Mouse (Mus musculus) heart, embryonic 16.5 days (tissue): ENCODE results near the gene Camk2d. TPM values are rescaled to one million over a fixed set of nuclear protein-coding genes. Genes with fewer than 3 reads are reported as not detected.

ENCODE experiments used
- ATAC-seq: fragments of 200-750 bp; cut with Nextera tagmentation; replicated peaks from 2 replicates; pipeline ENCODE4 v1.8.0; 2017; ENCODE audit warnings: moderate number of reproducible peaks; ENCODE audit not compliant: insufficient read depth, low FRiP score; ENCODE audit errors: extremely low read depth
- H3K27ac ChIP-seq: fragments of 300-500 bp; sonication (generic); 2 replicates; pipeline ENCODE4 v1.5.1; 2014; ENCODE audit warnings: mild to moderate bottlenecking, low read length, control low read depth, moderate library complexity
- H3K27me3 ChIP-seq: fragments of 300-500 bp; sonication (generic); 2 replicates; pipeline ENCODE4 v1.6.1; 2014; ENCODE audit warnings: low read length, mixed read lengths; ENCODE audit not compliant: control insufficient read depth, insufficient read depth
- H3K36me3 ChIP-seq: fragments of 300-500 bp; sonication (generic); 2 replicates; pipeline ENCODE4 v1.6.1; 2014; ENCODE audit not compliant: control insufficient read depth, insufficient read depth
- H3K4me1 ChIP-seq: fragments of 300-500 bp; sonication (generic); 2 replicates; pipeline ENCODE4 v1.6.1; 2014; ENCODE audit warnings: low read length, mixed read lengths; ENCODE audit not compliant: control insufficient read depth, insufficient read depth
- H3K4me2 ChIP-seq: fragments of 300-500 bp; sonication (generic); 2 replicates; pipeline ENCODE4 v1.6.1; 2014; ENCODE audit warnings: low read depth, mild to moderate bottlenecking, control low read depth, low read length
- H3K4me3 ChIP-seq: fragments of 300-500 bp; sonication (generic); 2 replicates; pipeline ENCODE4 v1.5.1; 2014; ENCODE audit warnings: mild to moderate bottlenecking, control low read depth, low read length
- H3K9ac ChIP-seq: fragments of 300-500 bp; sonication (generic); 2 replicates; pipeline ENCODE4 v1.6.1; 2014; ENCODE audit warnings: low read length, control low read depth
- H3K9me3 ChIP-seq: fragments of 300-500 bp; sonication (generic); replicated peaks from 2 replicates; pipeline ENCODE4 v1.6.1; 2016; ENCODE audit warnings: low read length; ENCODE audit not compliant: control insufficient read depth
- WGBS: fragments of 180-500 bp; shearing (Covaris S2); extraction: QIAGEN DNeasy Blood & Tissue Kit; methylation state at CpG from one replicate; pipeline ENCODE4 v1.1.7; 2014; 5-methylcytosine and 5-hydroxymethylcytosine counted together
- polyA plus RNA-seq: library from polyadenylated mRNA; unstranded; fragments of >200 nt; fragmentation: Nextera tagmentation; extraction: Ambion mirVana; gene quantifications from 2 replicates; pipeline ENCODE4 v1.2.1, GENCODE M21; 2015

Gene Camk2d
- polyA plus RNA-seq, 1 experiment from 2014 or later, result 112 TPM

DNA sequence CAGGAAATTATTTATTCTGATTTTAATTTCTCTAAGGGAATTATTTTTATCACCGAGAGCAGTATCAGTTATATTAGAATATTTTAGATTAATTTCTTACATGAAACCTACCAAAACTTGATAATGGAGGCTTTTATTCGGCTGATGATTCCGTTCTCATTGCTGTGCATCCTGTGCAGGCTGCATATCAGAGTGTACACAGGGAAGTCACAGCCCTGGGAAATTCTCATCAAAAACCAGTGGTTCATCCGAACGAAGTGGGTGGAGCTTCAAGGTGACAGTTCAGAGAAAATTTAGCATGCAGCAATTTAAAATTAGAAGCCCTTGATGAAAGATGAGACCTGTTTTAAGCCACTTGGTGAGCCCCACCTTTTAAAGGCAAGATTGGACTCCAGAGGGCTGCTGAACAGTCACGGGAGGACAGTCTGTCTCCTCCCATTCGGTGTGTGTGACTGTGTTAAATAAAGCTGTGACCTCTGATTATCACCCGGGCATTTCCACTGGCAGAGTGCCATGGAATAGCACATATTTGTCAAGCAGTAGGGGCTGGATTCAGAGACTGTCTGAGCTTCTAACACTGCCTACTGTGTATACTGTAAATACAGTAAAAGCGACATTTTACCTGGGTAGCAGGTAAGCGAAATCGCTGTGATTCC, 150.2 kb downstream of the Camk2d start:
- Histone ChIP-seq H3K27ac (peak overlapping the region; percentile 87), H3K4me2 (peak overlapping the region; percentile 45)
- ATAC-seq, result peak; percentile 98

DNA sequence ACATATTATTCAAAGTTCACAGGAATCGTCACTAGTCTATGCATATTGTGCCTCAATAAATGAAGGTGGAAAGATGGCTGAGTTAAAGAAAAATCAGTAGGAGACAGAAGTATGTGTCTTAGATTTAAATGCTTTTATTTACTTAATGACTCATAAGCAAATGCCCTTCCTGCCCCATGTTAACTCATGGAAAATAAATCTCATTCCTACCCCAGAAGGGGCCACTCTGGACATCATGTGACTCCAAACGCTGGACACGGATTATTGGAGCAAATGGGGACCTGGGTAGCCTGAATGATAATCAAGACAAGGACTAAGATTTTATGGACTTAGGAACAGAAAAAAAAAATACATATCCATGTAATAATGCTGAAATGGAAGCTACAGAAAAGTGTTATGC, 151.5 kb downstream of the Camk2d start:
- H3K4me2 ChIP-seq, result no peak overlapping the region
- no peaks in the 10 kb centered on the region for H3K9me3 ChIP-seq
- no peak overlapping the region for H3K4me3 ChIP-seq
- no peak overlapping the region for H3K9ac ChIP-seq
- H3K36me3 ChIP-seq, result no peaks in the 10 kb centered on the region
- WGBS, result 75% methylated on average over 3 of the region's 3 CpGs
- H3K27ac ChIP-seq, result no peak overlapping the region
- no peak for ATAC-seq
- no peaks in the 10 kb centered on the region for H3K27me3 ChIP-seq
- H3K4me1 ChIP-seq, result peaks cover 35% of the 10 kb centered on the region

More for the DNA sequence above, 150.2 kb downstream of the Camk2d start:
- no peaks in the 10 kb centered on the region for H3K36me3 ChIP-seq
- peaks cover 32% of the 10 kb centered on the region for H3K4me1 ChIP-seq
- H3K9me3 ChIP-seq, result no peaks in the 10 kb centered on the region
- H3K27me3 ChIP-seq, result no peaks in the 10 kb centered on the region
- no peak overlapping the region for H3K9ac ChIP-seq
- 26% methylated on average over 11 of the region's 11 CpGs for WGBS
- no peak overlapping the region for H3K4me3 ChIP-seq

DNA sequence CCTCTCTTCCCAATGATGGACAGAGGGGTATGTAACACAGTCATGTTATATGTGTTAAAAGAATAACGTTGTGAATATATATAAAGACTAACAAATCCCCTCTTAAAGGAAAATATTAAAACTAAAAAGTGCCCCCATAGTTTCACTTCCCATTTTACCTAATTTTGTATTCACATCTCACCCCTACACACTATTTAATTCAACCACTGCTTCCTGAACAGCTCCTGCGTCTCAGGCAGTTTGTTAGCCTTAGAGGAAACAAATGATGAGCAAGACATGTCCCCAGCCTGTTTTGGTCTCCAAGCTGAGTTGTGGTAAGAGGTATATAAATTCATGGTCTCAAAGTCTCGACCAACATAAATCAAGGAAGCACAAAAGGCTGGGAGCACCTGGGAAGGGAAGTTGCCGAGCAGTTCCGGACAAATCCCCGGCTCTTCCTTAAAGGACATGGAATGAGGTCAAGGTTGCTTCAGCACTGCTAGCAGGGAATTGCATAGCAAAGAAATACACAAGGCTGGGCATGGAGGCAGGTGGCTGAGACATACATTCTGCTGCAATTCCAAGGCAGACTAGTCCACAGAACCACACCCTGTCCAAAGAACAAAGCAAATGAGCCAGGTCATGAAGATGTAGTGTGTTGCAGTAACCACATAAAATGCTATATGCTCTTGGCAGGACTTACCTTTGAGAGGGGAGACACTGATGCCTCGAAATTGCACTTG, 155.4 kb downstream of the Camk2d start:
- ATAC-seq, result no peak

GRCm38 (mm10) chr3:126752978-126753377, 156.9 kb downstream of the Camk2d start:
- Histone ChIP-seq H3K4me3 (no peak overlapping the region), H3K27ac (peak overlapping the region; percentile 64), H3K27me3 (no peaks in the 10 kb centered on the region), H3K9me3 (no peaks in the 10 kb centered on the region), H3K9ac (no peak overlapping the region), H3K4me2 (no peak overlapping the region), H3K36me3 (no peaks in the 10 kb centered on the region), H3K4me1 (peaks cover 18% of the 10 kb centered on the region)
- peak; percentile 60; the same call in 1 of the 2 replicates for ATAC-seq
- WGBS, result 56% methylated on average over 6 of the region's 6 CpGs

More for the DNA sequence above, 155.4 kb downstream of the Camk2d start:
- H3K4me1 ChIP-seq, result peaks cover 25% of the 10 kb centered on the region
- 79% methylated on average over 7 of the region's 7 CpGs for WGBS
- no peak overlapping the region for H3K27ac ChIP-seq
- H3K36me3 ChIP-seq, result no peaks in the 10 kb centered on the region
- H3K27me3 ChIP-seq, result no peaks in the 10 kb centered on the region
- no peak overlapping the region for H3K4me2 ChIP-seq
- H3K4me3 ChIP-seq, result no peak overlapping the region
- no peak overlapping the region for H3K9ac ChIP-seq
- no peaks in the 10 kb centered on the region for H3K9me3 ChIP-seq

- Histone ChIP-seq H3K9ac (no peak overlapping the region), H3K27me3 (no peaks in the 10 kb centered on the region), H3K36me3 (no peaks in the 10 kb centered on the region), H3K27ac (no peak overlapping the region), H3K4me1 (no peaks in the 10 kb centered on the region), H3K4me3 (no peak overlapping the region), H3K4me2 (no peak overlapping the region), H3K9me3 (no peaks in the 10 kb centered on the region)
- WGBS, result 89% methylated on average over 1 of the region's 1 CpGs
- ATAC-seq, result no peak
These were observed 162.3 kb downstream of the Camk2d start for GRCm38 (mm10) chr3:126758398-126758797.

- ATAC-seq, result no peak
- no peak overlapping the region for H3K4me2 ChIP-seq
- H3K27me3 ChIP-seq, result no peaks in the 10 kb centered on the region
- H3K36me3 ChIP-seq, result no peaks in the 10 kb centered on the region
- no peak overlapping the region for H3K4me3 ChIP-seq
- H3K27ac ChIP-seq, result no peak overlapping the region
- H3K9me3 ChIP-seq, result no peaks in the 10 kb centered on the region
- H3K9ac ChIP-seq, result no peak overlapping the region
- 74% methylated on average over 3 of the region's 3 CpGs for WGBS
- no peaks in the 10 kb centered on the region for H3K4me1 ChIP-seq
These were observed 164.5 kb downstream of the Camk2d start for GRCm38 (mm10) chr3:126760608-126761007.

DNA sequence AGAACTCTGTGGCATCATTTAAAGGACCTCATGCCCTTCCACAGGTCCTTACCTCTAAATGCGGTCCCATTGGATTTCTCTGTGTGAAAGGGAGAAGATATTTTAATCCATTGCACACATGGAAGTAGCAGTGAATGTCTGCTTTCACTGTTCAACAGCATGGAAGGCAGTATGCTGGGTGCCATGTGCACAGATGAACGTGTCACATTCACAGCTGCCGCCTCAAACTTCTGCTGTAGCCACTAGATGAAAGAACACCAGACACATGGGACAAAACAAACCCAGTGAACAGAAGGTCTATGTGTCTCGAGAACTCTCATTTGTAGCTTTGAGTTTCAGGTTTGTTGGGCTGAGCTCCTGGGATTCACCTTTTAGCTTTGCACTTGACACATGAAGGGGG, 168.6 kb downstream of the Camk2d start:
- no peaks in the 10 kb centered on the region for H3K9me3 ChIP-seq
- H3K4me2 ChIP-seq, result no peak overlapping the region
- no peak overlapping the region for H3K27ac ChIP-seq
- no peak overlapping the region for H3K9ac ChIP-seq
- WGBS, result 90% methylated on average over 4 of the region's 4 CpGs
- H3K4me1 ChIP-seq, result peaks cover 3% of the 10 kb centered on the region
- no peak for ATAC-seq
- peaks cover 6% of the 10 kb centered on the region for H3K36me3 ChIP-seq
- no peak overlapping the region for H3K4me3 ChIP-seq
- no peaks in the 10 kb centered on the region for H3K27me3 ChIP-seq

DNA sequence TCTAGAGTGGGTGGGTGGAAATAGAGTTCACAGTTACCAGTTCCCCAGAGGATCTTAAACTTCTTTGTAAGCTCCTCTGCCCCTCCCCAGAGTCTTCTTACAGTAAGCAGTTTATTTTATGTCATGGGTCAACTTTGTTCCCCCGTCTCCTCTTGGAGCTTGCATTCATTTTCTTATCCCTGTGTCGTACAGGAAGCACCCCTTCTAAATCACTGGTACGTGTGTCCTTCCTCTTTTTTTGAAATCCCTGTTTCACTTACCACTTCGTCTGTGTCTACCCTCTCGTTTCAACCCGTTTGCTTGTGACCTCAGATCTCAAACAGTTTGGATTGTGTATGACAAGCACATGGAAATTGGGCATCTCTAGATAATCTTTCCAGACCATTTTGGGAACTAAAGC, 174.0 kb downstream of the Camk2d start:
- Histone ChIP-seq H3K4me2 (no peak overlapping the region), H3K9ac (no peak overlapping the region), H3K36me3 (peaks cover 6% of the 10 kb centered on the region), H3K4me3 (no peak overlapping the region), H3K4me1 (peaks cover 11% of the 10 kb centered on the region), H3K9me3 (no peaks in the 10 kb centered on the region), H3K27me3 (no peaks in the 10 kb centered on the region), H3K27ac (peak overlapping the region; percentile 21; the same call in 1 of the 2 replicates)
- 58% methylated on average over 6 of the region's 6 CpGs for WGBS
- ATAC-seq, result no peak

GRCm38 (mm10) chr3:126771032-126771431, 174.9 kb downstream of the Camk2d start:
- H3K9ac ChIP-seq, result no peak overlapping the region
- H3K36me3 ChIP-seq, result peaks cover 6% of the 10 kb centered on the region
- H3K4me1 ChIP-seq, result peaks cover 11% of the 10 kb centered on the region
- no peaks in the 10 kb centered on the region for H3K9me3 ChIP-seq
- no peak overlapping the region for H3K4me2 ChIP-seq
- no peaks in the 10 kb centered on the region for H3K27me3 ChIP-seq
- no peak for ATAC-seq
- no peak overlapping the region for H3K27ac ChIP-seq
- 82% methylated on average over 8 of the region's 8 CpGs for WGBS
- no peak overlapping the region for H3K4me3 ChIP-seq
